Mouse (Mus musculus): ENCODE measurements at regions not wholly inside any gene's neighbourhood (a gene's known extent, or its start where the extent isn't known, plus 50 kb on each side); places are given as distances from the start of the nearest gene placed in this dataset.

- TF ChIP-seq POLR2A (IDR thresholded peaks at IDR 0.05; ENCODE audit: borderline replicate concordance, insufficient read depth, low read length) (no peak), CTCF (IDR thresholded peaks at IDR 0.05; ENCODE audit: borderline replicate concordance, insufficient read depth, low read depth, low read length) (no peak)
Observed at GRCm38 (mm10) chr17:61902898-61903297, 978.2 kb downstream of the Efna5 start.
